Mouse (Mus musculus): ENCODE measurements at regions not wholly inside any gene's neighbourhood (a gene's known extent, or its start where the extent isn't known, plus 50 kb on each side); places are given as distances from the start of the nearest gene placed in this dataset.
A peak's percentile ranks its signal among the peaks of the same experiment; 100 is the strongest.

GRCm38 (mm10) chr3:9884691-9885354, 203.1 kb upstream of the Gm9833 start:
- DNase-seq (ENCODE audit: low spot score): peak; percentile 55

DNA sequence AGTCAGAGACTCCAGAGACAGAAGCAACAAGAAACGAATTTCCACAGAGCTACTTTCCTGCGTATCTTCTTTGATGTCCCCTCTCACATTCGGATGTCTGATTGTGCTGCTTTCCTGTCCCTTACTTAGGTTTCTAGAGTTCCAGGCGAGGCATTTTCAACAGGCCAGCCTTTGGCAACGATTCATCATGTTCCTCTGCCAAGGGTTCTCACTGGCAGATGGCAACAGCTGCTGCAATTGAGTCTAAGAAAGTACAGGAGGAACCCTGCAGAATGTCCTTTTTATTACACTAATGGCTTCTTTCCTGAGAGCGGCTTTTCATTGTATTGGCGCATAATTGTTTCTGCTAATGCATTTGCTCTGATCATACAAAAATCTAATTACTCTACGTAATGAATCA, 202.3 kb upstream of the Gm9833 start:
- DNase-seq (ENCODE audit: low spot score): peak; percentile 50

DNA sequence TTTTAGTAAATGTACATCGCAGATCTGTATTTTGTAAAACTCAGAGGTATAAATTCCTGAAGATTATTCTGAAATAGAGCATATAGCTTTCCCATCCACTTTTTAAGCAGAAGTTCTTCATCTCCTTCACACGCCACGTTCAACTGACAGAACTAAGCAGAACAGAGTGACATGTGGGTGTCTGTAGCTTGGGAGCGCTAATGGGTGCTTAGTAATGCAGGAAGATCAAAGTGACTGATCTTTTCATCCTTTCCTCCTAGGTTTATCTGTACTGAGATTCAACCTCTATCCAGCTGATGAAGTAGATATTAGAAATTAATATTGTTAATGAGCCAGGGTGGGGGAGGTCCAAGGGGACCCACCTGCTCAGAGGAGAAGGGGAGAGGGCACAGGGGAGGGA, 201.8 kb upstream of the Gm9833 start:
- no peak for DNase-seq (ENCODE audit: low spot score)

DNA sequence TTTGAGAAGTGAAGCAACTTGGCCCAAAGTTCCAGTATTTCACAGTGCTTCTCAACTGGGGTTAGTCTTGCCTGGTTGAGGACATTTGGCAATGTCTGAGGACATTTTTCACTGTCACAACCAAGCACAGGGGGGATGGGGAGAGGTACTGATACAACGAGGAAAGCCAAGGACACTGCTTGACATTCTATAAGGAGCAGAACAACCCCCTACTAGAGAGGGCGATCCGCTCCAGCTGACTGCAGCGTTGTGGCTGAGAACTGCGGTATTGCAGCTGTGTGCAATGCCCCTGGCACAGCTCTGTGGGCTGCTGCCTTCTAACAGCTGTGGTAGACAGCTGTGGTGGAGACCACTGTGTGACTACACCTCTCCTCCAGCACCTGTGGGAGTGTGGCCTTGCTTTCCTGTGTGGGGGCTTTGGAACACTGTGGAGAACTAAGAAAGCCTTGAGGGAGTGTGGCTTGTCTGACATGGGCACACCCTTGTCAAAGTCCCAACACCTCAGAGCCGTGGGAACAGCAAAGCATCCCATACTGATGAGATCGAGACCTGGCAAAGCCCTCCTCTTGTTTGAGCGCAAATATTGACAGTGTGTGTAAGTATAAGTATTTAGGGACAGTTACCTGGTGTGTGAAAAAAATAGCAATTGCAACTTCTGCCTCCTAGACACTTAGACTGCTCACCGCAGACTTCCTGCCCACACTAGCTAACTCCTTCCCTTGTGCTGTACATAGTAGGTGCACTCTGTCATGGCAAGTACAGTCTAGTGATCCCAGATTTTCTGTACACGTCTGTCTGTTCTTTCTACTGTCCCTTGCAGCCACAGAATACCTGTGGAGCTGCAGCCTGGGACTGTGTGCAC, 200.9 kb upstream of the Gm9833 start:
- peak; percentile 96 for DNase-seq (ENCODE audit: low spot score)

- peak; percentile 64 for DNase-seq (ENCODE audit: low spot score)
These were observed 200.3 kb upstream of the Gm9833 start for GRCm38 (mm10) chr3:9887627-9887994.

DNA sequence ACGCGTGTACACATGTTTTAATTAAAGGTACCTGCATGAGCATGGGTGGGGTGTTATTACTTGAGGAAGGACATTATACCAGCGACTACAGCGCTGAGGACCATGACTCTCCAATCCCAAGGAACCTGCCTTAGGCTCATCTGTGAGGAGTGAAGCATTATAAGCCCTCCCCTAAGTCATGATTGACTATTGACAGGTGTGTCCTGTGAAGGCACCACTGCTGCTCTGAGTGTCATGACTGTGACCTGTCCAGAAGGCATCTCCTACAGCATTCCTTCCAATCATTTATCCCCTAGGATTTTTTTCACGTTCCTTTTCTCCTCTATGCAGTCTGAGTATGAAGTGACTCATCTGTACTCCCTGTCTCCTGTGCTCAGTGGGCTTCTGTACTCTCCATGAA, 199.9 kb upstream of the Gm9833 start:
- DNase-seq (ENCODE audit: low spot score): no peak

DNA sequence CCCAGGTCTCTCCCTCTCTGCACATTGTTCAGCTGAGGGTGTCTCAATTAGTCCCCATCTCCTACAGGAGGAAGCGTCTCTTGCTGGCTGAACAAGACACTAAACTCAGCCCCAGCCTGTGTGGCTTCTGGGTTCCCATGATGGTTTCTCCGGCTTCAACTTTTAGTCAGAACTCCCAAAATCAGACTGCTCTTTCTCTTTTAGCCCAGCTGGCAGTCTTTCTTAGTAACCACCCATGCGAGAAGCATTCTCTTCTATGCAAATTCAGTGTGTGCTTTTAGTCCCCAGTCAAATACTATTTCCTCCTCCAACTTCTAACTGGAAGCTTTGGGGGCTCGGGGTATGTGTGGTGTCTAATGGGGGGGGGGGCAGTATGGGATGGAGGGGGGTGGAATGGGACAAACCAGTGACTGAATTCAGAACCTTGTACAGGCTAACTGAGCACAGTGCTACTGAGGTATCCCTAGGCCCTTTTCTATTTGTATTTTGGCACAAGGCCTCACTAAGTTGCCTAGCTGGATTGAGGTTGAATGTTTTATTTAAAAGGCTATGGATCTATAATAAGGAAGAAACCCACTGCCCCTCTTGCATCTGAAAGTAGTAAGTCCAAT, 194.9 kb upstream of the Gm9833 start:
- DNase-seq (ENCODE audit: low spot score): no peak

DNA sequence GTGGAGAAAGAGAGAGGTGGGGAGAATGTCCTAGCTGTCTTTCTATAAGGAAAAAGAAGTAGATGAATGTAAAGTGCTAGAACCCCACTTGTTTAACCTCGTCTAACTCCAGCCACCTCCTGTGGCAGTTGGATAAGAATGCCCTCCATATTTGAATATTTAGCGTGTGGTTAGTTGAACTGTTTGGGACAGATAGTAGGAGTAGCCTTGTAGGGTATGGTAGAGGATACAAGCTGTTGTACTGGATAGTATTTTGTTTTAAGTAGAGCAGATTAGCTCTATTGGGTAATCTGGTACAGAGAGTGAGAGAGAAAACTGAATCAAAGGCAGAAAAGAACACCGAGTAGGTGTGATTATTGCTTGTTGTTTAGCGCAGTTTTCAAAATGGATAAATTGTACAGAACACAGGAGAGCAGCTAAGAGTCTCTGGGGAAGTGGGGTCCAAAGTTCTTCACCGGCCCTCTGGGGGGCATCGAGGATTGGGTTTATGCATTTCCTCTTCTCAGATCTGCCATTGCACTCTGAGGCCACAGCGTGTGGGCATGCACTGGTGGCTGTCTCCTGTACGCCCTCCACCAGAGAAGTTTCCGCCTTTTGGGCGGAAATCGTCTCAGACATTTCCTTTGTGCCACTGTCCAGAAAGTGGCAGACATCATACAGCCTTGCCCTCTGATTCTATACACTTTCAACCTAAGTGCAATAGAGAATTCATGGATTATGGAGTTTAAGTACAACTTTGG, 192.3 kb upstream of the Gm9833 start:
- DNase-seq (ENCODE audit: low spot score): peak; percentile 42

- DNase-seq (ENCODE audit: low spot score): peak; percentile 15
These were observed 191.6 kb upstream of the Gm9833 start for GRCm38 (mm10) chr3:9896303-9896702.

DNA sequence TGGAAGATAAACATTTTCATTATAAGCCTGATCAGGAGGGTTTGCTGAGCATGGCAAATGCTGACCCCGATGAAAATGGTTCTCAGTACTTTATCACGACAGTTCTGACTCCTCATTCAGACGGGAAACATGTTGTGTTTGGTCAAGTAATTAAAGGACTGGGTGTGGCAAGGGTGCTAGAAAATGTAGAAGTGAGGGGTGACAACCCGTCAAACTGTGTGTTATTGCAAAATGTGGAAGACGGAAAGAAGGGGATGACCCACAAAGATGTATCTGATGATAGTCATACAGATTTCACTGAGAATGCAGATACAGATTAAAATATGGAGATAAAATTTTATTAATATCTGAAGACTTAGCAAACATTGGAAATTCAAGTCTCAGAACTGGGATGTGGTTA, 186.2 kb upstream of the Gm9833 start:
- no peak for DNase-seq (ENCODE audit: low spot score)

DNA sequence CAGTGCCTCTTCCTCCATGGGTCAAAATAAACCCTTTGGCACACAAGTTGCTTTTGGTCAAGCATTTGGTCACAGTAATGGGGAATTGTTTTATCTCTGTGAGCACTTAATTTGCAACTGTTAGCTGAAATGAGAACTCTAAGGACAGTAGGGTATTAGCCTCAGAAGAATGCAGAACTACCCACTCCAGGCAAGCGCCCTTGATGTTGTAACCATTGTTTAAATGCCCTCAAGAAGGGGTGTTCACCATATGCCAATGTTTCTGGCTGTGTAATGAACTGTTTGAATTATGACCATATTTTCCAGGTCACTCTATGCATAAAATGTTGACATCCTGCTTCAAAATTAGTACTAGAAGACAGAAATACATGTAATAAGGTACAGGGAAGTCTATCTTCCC, 174.6 kb upstream of the Gm9833 start:
- DNase-seq (ENCODE audit: low spot score): no peak

GRCm38 (mm10) chr3:9916538-9917106, 171.3 kb upstream of the Gm9833 start:
- DNase-seq (ENCODE audit: low spot score): no peak

GRCm38 (mm10) chr3:9920331-9920730, 167.6 kb upstream of the Gm9833 start:
- DNase-seq (ENCODE audit: low spot score): no peak

- no peak for DNase-seq (ENCODE audit: low spot score)
These were observed 166.2 kb upstream of the Gm9833 start for GRCm38 (mm10) chr3:9921730-9922129.

DNA sequence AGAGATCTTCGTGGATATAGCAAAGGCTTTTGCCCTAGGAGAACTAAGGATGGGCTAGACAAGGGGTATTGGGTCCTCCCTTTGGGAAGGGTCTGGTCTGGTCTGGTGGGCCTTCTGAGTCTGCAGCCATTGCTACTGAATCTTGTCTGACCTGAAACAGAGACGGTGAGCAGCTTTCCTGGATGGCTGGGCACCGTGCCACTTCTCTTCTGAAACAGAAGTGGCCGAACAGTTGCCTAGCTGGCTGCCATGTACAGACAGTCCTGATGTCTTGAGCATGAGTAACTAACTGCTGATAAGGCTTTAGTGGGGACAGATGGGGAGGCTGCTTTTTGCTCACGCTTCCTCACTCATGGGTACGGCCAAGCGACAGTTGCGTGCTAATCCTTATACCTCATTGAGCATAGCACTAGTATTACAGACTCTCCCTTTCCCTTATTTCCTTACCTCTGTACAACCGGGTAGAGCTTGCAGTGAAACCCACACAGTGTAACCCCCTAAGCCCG, 165.3 kb upstream of the Gm9833 start:
- no peak for DNase-seq (ENCODE audit: low spot score)

DNA sequence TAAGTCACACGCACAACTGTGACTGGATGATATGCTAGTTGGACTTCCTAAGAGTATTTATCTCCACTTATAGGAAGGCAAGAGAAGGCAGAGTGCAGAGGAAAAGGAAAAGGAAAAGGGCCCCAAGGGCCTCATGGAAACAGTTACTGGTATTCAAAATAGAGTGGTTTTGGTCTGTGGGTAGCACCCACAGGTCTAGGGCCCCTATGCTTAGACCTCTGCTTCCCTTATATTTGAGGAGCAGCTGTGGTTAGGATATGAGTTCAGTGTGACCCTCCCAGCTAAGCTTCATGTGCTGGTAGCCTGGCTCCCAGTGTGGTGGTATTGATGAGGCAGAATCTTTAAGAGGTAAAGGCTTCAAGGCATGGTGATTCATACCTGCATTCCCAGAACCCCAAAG, 163.3 kb upstream of the Gm9833 start:
- no peak for DNase-seq (ENCODE audit: low spot score)

DNA sequence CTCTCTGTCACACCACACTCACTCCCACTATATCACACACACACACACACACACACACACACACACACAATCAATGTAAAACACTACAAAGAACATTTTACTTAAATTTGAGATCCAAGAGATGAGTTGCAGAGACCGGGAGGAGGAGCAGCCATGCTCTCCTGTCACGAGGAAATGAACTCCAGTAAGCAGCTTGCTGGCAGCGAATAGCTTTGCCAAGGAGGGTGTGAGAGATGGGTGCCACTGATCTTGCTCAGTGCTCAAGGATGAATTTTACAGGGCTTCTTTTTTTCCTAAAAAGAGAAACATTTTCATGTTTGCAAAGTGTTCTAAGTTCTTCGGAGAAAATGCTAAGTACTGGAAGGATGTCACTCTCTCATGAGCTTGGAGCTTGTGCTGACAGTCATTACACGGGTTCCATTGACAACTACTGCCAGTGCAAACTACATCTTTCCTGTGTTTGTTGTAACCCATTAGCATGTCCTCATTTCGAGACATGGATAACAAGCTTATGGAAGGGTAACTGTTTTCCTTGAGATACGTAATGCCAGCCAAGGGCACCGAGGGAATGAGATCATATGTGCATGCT, 151.0 kb upstream of the Gm9833 start:
- DNase-seq (ENCODE audit: low spot score): no peak

GRCm38 (mm10) chr3:9938651-9939050, 149.3 kb upstream of the Gm9833 start:
- no peak for DNase-seq (ENCODE audit: low spot score)

GRCm38 (mm10) chr3:9942631-9943030, 145.3 kb upstream of the Gm9833 start:
- DNase-seq (ENCODE audit: low spot score): peak; percentile 37

DNA sequence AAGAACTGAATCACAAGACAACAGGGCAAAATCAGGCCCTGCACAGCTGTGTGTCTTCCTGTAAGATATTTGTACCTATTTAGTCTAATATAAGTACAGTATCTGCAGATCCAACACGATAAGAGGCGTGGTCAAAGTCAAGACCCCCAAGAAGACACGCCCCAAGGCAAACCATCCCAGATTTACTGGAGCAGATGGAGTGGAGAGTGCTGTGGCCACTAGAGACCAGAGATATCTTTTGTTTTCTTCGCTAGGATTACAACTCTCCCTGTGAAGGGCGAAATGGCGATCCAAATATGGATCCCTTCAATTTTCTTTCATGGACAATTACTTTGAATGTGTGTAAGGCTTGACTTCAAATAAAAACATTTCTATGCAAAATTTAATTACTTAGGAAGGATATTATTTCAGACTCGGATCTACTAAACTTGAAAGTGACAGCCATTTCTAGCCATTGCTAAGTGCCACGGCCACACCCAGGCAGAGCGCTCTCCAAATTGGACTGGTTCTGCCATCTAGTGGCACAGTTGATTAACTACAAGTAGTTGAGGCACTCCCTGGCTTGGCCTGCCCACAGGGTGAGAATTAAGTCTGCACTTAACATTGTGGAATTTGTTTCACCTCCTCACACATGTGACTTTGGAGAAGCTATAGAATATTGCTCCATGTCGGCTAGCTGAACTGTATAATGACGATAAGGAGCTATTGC, 140.4 kb upstream of the Gm9833 start:
- DNase-seq (ENCODE audit: low spot score): peak; percentile 84

Measured in thymus, postnatal 0 days (tissue).